Mouse (Mus musculus): ENCODE measurements at regions not wholly inside any gene's neighbourhood (a gene's known extent, or its start where the extent isn't known, plus 50 kb on each side); places are given as distances from the start of the nearest gene placed in this dataset.

GRCm38 (mm10) chr13:28455878-28456277, 198.6 kb downstream of the Gm11361 start:
- no peak overlapping the region for H3K27ac ChIP-seq (ENCODE audit: control insufficient read depth, insufficient read depth, low read length)
- no peaks in the 10 kb centered on the region for H3K27me3 ChIP-seq (ENCODE audit: control insufficient read depth, insufficient read depth, low read length)
- H3K4me3 ChIP-seq (ENCODE audit: control insufficient read depth, insufficient read depth, low read length) = no peak overlapping the region
- H3K4me1 ChIP-seq (replicated peaks; ENCODE audit: control insufficient read depth, insufficient read depth, low read length) = peaks cover 2% of the 10 kb centered on the region; the same call in 1 of the 2 replicates
- peaks cover 7% of the 10 kb centered on the region for H3K36me3 ChIP-seq (ENCODE audit: control insufficient read depth, insufficient read depth, low read length)
- TF ChIP-seq POLR2A (IDR thresholded peaks at IDR 0.05; ENCODE audit: control insufficient read depth, extremely low read depth, insufficient read depth, low read length, poor library complexity) (no peak), CTCF (IDR thresholded peaks at IDR 0.05; ENCODE audit: borderline replicate concordance, control insufficient read depth, extremely low read depth, insufficient read depth, low read length, poor library complexity) (no peak)
- DNase-seq = no peak
- 95% methylated on average over 3 of the region's 3 CpGs for WGBS

- Histone ChIP-seq H3K4me1 (replicated peaks; ENCODE audit: control insufficient read depth, insufficient read depth, low read length) (no peaks in the 10 kb centered on the region), H3K4me3 (ENCODE audit: control insufficient read depth, insufficient read depth, low read length) (no peak overlapping the region), H3K27me3 (ENCODE audit: control insufficient read depth, insufficient read depth, low read length) (no peaks in the 10 kb centered on the region), H3K36me3 (ENCODE audit: control insufficient read depth, insufficient read depth, low read length) (no peaks in the 10 kb centered on the region; the same call in 1 of the 2 replicates), H3K27ac (ENCODE audit: control insufficient read depth, insufficient read depth, low read length) (no peak overlapping the region)
- no peak for DNase-seq
- 85% methylated on average over 10 of the region's 10 CpGs for WGBS
- no peak for TF ChIP-seq CTCF (IDR thresholded peaks at IDR 0.05; ENCODE audit: borderline replicate concordance, control insufficient read depth, extremely low read depth, insufficient read depth, low read length, poor library complexity)
- TF ChIP-seq POLR2A (IDR thresholded peaks at IDR 0.05; ENCODE audit: control insufficient read depth, extremely low read depth, insufficient read depth, low read length, poor library complexity) = no peak
Observed at GRCm38 (mm10) chr13:28455016-28455415, 197.7 kb downstream of the Gm11361 start.

GRCm38 (mm10) chr13:28450699-28451445, 193.5 kb downstream of the Gm11361 start:
- no peaks in the 10 kb centered on the region for H3K27me3 ChIP-seq (ENCODE audit: control insufficient read depth, insufficient read depth, low read length)
- no peak for DNase-seq
- H3K4me1 ChIP-seq (replicated peaks; ENCODE audit: control insufficient read depth, insufficient read depth, low read length) = no peaks in the 10 kb centered on the region
- H3K27ac ChIP-seq (ENCODE audit: control insufficient read depth, insufficient read depth, low read length) = no peak overlapping the region
- no peak overlapping the region for H3K4me3 ChIP-seq (ENCODE audit: control insufficient read depth, insufficient read depth, low read length)
- no peaks in the 10 kb centered on the region for H3K36me3 ChIP-seq (ENCODE audit: control insufficient read depth, insufficient read depth, low read length)
- no peak for TF ChIP-seq POLR2A (IDR thresholded peaks at IDR 0.05; ENCODE audit: control insufficient read depth, extremely low read depth, insufficient read depth, low read length, poor library complexity)
- TF ChIP-seq CTCF (IDR thresholded peaks at IDR 0.05; ENCODE audit: borderline replicate concordance, control insufficient read depth, extremely low read depth, insufficient read depth, low read length, poor library complexity) = no peak
- 95% methylated on average over 14 of the region's 14 CpGs for WGBS

GRCm38 (mm10) chr13:28449026-28449425, 191.7 kb downstream of the Gm11361 start:
- H3K27me3 ChIP-seq (ENCODE audit: control insufficient read depth, insufficient read depth, low read length) = no peaks in the 10 kb centered on the region
- WGBS = 93% methylated on average over 1 of the region's 1 CpGs
- H3K4me1 ChIP-seq (replicated peaks; ENCODE audit: control insufficient read depth, insufficient read depth, low read length) = no peaks in the 10 kb centered on the region
- no peak for DNase-seq
- no peak overlapping the region for H3K4me3 ChIP-seq (ENCODE audit: control insufficient read depth, insufficient read depth, low read length)
- H3K36me3 ChIP-seq (ENCODE audit: control insufficient read depth, insufficient read depth, low read length) = no peaks in the 10 kb centered on the region
- no peak overlapping the region for H3K27ac ChIP-seq (ENCODE audit: control insufficient read depth, insufficient read depth, low read length)
- no peak for TF ChIP-seq POLR2A (IDR thresholded peaks at IDR 0.05; ENCODE audit: control insufficient read depth, extremely low read depth, insufficient read depth, low read length, poor library complexity)

- DNase-seq = no peak
- TF ChIP-seq POLR2A (IDR thresholded peaks at IDR 0.05; ENCODE audit: control insufficient read depth, extremely low read depth, insufficient read depth, low read length, poor library complexity) (no peak), CTCF (IDR thresholded peaks at IDR 0.05; ENCODE audit: borderline replicate concordance, control insufficient read depth, extremely low read depth, insufficient read depth, low read length, poor library complexity) (no peak)
- Histone ChIP-seq H3K27ac (ENCODE audit: control insufficient read depth, insufficient read depth, low read length) (no peak overlapping the region), H3K4me1 (replicated peaks; ENCODE audit: control insufficient read depth, insufficient read depth, low read length) (no peaks in the 10 kb centered on the region), H3K36me3 (ENCODE audit: control insufficient read depth, insufficient read depth, low read length) (no peaks in the 10 kb centered on the region), H3K4me3 (ENCODE audit: control insufficient read depth, insufficient read depth, low read length) (no peak overlapping the region), H3K27me3 (ENCODE audit: control insufficient read depth, insufficient read depth, low read length) (no peaks in the 10 kb centered on the region)
Observed at GRCm38 (mm10) chr13:28442250-28442649, 184.9 kb downstream of the Gm11361 start.

GRCm38 (mm10) chr13:28433445-28433844, 176.1 kb downstream of the Gm11361 start:
- 27% methylated on average over 2 of the region's 2 CpGs for WGBS
- Histone ChIP-seq H3K4me1 (replicated peaks; ENCODE audit: control insufficient read depth, insufficient read depth, low read length) (no peaks in the 10 kb centered on the region), H3K27ac (ENCODE audit: control insufficient read depth, insufficient read depth, low read length) (no peak overlapping the region), H3K4me3 (ENCODE audit: control insufficient read depth, insufficient read depth, low read length) (no peak overlapping the region), H3K36me3 (ENCODE audit: control insufficient read depth, insufficient read depth, low read length) (no peaks in the 10 kb centered on the region), H3K27me3 (ENCODE audit: control insufficient read depth, insufficient read depth, low read length) (no peaks in the 10 kb centered on the region)
- DNase-seq = no peak
- TF ChIP-seq CTCF (IDR thresholded peaks at IDR 0.05; ENCODE audit: borderline replicate concordance, control insufficient read depth, extremely low read depth, insufficient read depth, low read length, poor library complexity) (no peak), POLR2A (IDR thresholded peaks at IDR 0.05; ENCODE audit: control insufficient read depth, extremely low read depth, insufficient read depth, low read length, poor library complexity) (no peak)

- Histone ChIP-seq H3K27me3 (ENCODE audit: control insufficient read depth, insufficient read depth, low read length) (no peaks in the 10 kb centered on the region), H3K4me1 (replicated peaks; ENCODE audit: control insufficient read depth, insufficient read depth, low read length) (no peaks in the 10 kb centered on the region), H3K4me3 (ENCODE audit: control insufficient read depth, insufficient read depth, low read length) (no peak overlapping the region), H3K36me3 (ENCODE audit: control insufficient read depth, insufficient read depth, low read length) (no peaks in the 10 kb centered on the region), H3K27ac (ENCODE audit: control insufficient read depth, insufficient read depth, low read length) (no peak overlapping the region)
- WGBS = 89% methylated on average over 2 of the region's 2 CpGs
- no peak for TF ChIP-seq POLR2A (IDR thresholded peaks at IDR 0.05; ENCODE audit: control insufficient read depth, extremely low read depth, insufficient read depth, low read length, poor library complexity)
- no peak for TF ChIP-seq CTCF (IDR thresholded peaks at IDR 0.05; ENCODE audit: borderline replicate concordance, control insufficient read depth, extremely low read depth, insufficient read depth, low read length, poor library complexity)
- DNase-seq = no peak
Observed at GRCm38 (mm10) chr13:28432017-28432416, 174.7 kb downstream of the Gm11361 start.

Measured in thymus, adult 2 months (tissue).